In the genomic region with DNA sequence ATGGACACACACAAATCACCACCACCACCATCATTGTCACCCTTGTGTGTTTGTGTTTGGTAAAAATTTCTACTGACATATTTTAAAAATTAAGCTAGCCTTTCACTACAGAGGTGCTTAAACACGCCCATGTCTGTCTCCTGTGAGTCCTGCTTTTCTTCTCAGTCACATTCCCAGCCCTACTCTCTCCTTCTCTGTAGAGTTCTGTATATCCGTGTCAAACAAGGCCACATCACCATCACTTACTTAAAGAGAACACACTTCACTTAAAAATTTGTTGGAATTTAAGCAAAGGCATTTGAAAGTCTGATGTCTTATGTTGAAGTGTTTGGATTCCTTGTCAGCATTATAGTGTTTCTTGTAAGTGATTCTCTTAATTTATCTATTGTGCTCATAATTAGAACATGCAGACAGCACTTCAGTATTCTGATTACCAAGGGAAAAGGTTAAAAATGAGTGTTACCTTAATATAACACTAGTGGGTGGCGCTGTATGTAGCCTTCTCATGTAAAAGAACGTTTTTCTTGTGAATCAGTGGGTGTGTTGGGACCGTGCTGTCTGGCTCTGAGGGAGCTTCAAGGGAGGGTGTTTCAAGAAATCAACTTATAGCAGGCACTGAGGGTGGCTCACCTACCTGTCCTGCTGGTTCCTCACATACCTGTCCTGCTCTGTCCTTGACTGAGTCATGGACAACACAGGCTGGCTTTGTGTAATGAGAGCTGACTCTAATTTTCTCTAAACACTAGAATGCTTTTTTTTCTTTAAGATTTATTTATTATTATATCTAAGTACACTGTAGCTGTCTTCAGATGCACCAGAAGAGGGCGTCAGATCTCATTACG, we compare ENCODE assay signal across 28 mouse cellular contexts. TPM values are rescaled to one million over a fixed set of nuclear protein-coding genes. Genes with fewer than 3 reads are reported as not detected.
DNase-seq lines count a peak whose midpoint lies in the region; ATAC-seq and TF ChIP-seq lines count a peak whose summit lies in the region.
"Had no signal": no experiment of that assay in that cellular context is flagged by ENCODE, and none has a peak within 500 bp of the region (broad histone marks: within the 10 kb centered on the region; RNA-seq: fewer than 3 reads in every experiment).

No protein-coding gene starts in this region.

- 88% methylated on average over 7 of the region's 7 CpGs for WGBS in forebrain, postnatal 0 days
- WGBS in forebrain, embryonic 13.5 days, result 91% methylated on average over 7 of the region's 7 CpGs
- 65% methylated on average over 7 of the region's 7 CpGs for WGBS in stomach, postnatal 0 days

- H3K4me2 ChIP-seq in forebrain, postnatal 0 days (ENCODE audit: low read depth), result no peak overlapping the region
- no peak overlapping the region for H3K4me2 ChIP-seq in forebrain, embryonic 13.5 days
- H3K4me2 ChIP-seq in stomach, postnatal 0 days (replicated peaks; ENCODE audit: low read depth), result no peak overlapping the region
- H3K4me2 ChIP-seq: forebrain, embryonic 12.5 days; heart, embryonic 11.5 days; hindbrain, embryonic 14.5 days had no signal

- H3K9me3 ChIP-seq in forebrain, postnatal 0 days (ENCODE audit: low read length), result no peaks in the 10 kb centered on the region
- no peaks in the 10 kb centered on the region for H3K9me3 ChIP-seq in forebrain, embryonic 13.5 days (replicated peaks)
- H3K9me3 ChIP-seq in stomach, postnatal 0 days (ENCODE audit: control insufficient read depth, low read length), result no peaks in the 10 kb centered on the region
- H3K9me3 ChIP-seq: forebrain, embryonic 12.5 days; G1E had no signal

- H3K4me1 ChIP-seq in forebrain, postnatal 0 days (ENCODE audit: insufficient read depth), result no peaks in the 10 kb centered on the region
- peaks cover 32% of the 10 kb centered on the region for H3K4me1 ChIP-seq in forebrain, embryonic 13.5 days
- 0 out of 2 replicates have a peak, but pooled peaks cover 2% of the 10 kb centered on the region for H3K4me1 ChIP-seq in stomach, postnatal 0 days (replicated peaks; ENCODE audit: control insufficient read depth, insufficient read depth)

- intact Hi-C loops in left cerebral cortex, postnatal 25 days (cut with DNase I), result no loop called here

- TF ChIP-seq EP300 in stomach, postnatal 0 days (optimal IDR thresholded peaks at IDR 0.05), result no peak

- no peaks in the 10 kb centered on the region for H3K36me3 ChIP-seq in forebrain, postnatal 0 days (ENCODE audit: insufficient read depth)
- H3K36me3 ChIP-seq in forebrain, embryonic 13.5 days (ENCODE audit: poor library complexity, severe bottlenecking), result no peaks in the 10 kb centered on the region
- no peaks in the 10 kb centered on the region for H3K36me3 ChIP-seq in stomach, postnatal 0 days (ENCODE audit: control insufficient read depth, insufficient read depth, low read length)
- H3K36me3 ChIP-seq: forebrain, embryonic 12.5 days had no signal

- no peaks in the 10 kb centered on the region for H3K27me3 ChIP-seq in forebrain, postnatal 0 days (ENCODE audit: insufficient read depth, low read length)
- H3K27me3 ChIP-seq in forebrain, embryonic 13.5 days, result no peaks in the 10 kb centered on the region
- no peaks in the 10 kb centered on the region for H3K27me3 ChIP-seq in stomach, postnatal 0 days (ENCODE audit: control insufficient read depth, insufficient read depth, low read length)
- H3K27me3 ChIP-seq: CH12.LX; forebrain, embryonic 12.5 days had no signal

- no peak overlapping the region for H3K27ac ChIP-seq in forebrain, postnatal 0 days (ENCODE audit: low read depth, low read length)
- no peak overlapping the region for H3K27ac ChIP-seq in forebrain, embryonic 13.5 days
- H3K27ac ChIP-seq in stomach, postnatal 0 days (replicated peaks), result 0 out of 2 replicates have a peak overlapping the region, but pooled peaks have one; percentile 30
- H3K27ac ChIP-seq: forebrain, embryonic 12.5 days; hindbrain, embryonic 14.5 days; hindbrain, postnatal 0 days had no signal

- no peak overlapping the region for H3K4me3 ChIP-seq in forebrain, postnatal 0 days (ENCODE audit: low read depth, low read length)
- H3K4me3 ChIP-seq in forebrain, embryonic 13.5 days, result no peak overlapping the region
- no peak overlapping the region for H3K4me3 ChIP-seq in stomach, postnatal 0 days (ENCODE audit: low read depth, low read length)
- H3K4me3 ChIP-seq: forebrain, embryonic 12.5 days had no signal

- DNase-seq in forebrain, postnatal 0 days, result no peak
- peak; percentile 34 to 73 for DNase-seq in left cerebral cortex, postnatal 25 days (ENCODE audit: low spot score in 2 of 2)
- no peak for DNase-seq in left cerebral cortex, adult 11 months (ENCODE audit: low spot score)
- peak; percentile 32 for DNase-seq in lung, postnatal 10 days
- no peak for DNase-seq in lung, adult 18-20 months
- DNase-seq in stomach, postnatal 0 days (ENCODE audit: low spot score), result no peak
- DNase-seq in gastrocnemius, postnatal 4 days (ENCODE audit: low spot score in 2 of 2), result no peak
- DNase-seq: adrenal gland, adult 2 months; adrenal gland, postnatal 14 days; B cell, adult 2 months; cerebellum, adult 18-20 months; cerebellum, adult 9-10 months; cerebellum, postnatal 14 days; gastrocnemius, postnatal 10 days; gastrocnemius, postnatal 36 days; heart, adult 11 months; heart, postnatal 10 days; heart, postnatal 4 days had no signal

- TF ChIP-seq CTCF in forebrain, postnatal 0 days (IDR thresholded peaks at IDR 0.05; ENCODE audit: low read depth), result no peak
- TF ChIP-seq CTCF in stomach, postnatal 0 days (IDR thresholded peaks at IDR 0.05; ENCODE audit: low read depth), result no peak

- ATAC-seq in forebrain, postnatal 0 days, result peak; percentile 20; the same call in 1 of the 2 replicates
- no peak for ATAC-seq in forebrain, embryonic 13.5 days
- ATAC-seq in stomach, postnatal 0 days (ENCODE audit: low FRiP score, low TSS enrichment), result peak; percentile 58; the same call in 1 of the 2 replicates
- ATAC-seq: forebrain, embryonic 16.5 days; hindbrain, postnatal 0 days; inflammation-experienced regulatory T-cells, adult 6 months; intestine, embryonic 16.5 days had no signal

- H3K9ac ChIP-seq in forebrain, postnatal 0 days, result no peak overlapping the region
- H3K9ac ChIP-seq in forebrain, embryonic 13.5 days, result no peak overlapping the region
- H3K9ac ChIP-seq in stomach, postnatal 0 days (ENCODE audit: low read length), result no peak overlapping the region
- H3K9ac ChIP-seq: forebrain, embryonic 12.5 days; hindbrain, embryonic 14.5 days had no signal

RNA-seq across cellular contexts. Expression of a gene that starts 58.3 kb away (rescaled TPM):
- total RNA-seq in forebrain, postnatal 0 days (2014; rRNA removed), result 29.3 and 40.6 TPM in 2 replicates
- polyA plus RNA-seq in forebrain, postnatal 0 days (2015; fragmentation: Nextera tagmentation; extraction: Ambion mirVana), result 4.7 and 8.3 TPM in 2 replicates
- 18.8 and 20.3 TPM in 2 replicates for polyA plus RNA-seq in forebrain, embryonic 13.5 days (2015; fragmentation: Nextera tagmentation; extraction: Ambion mirVana)
- 10 to 100 TPM; 64.0 to 67.9 TPM for total RNA-seq in left cerebral cortex, postnatal 25 days (2021)
- polyA plus RNA-seq in stomach, postnatal 0 days (2015; fragmentation: Nextera tagmentation; extraction: Ambion mirVana), result 5.2 TPM in 2 replicates
- total RNA-seq in gastrocnemius, postnatal 4 days (2021), result 10 to 100 TPM; 25.6 to 25.9 TPM

Comparison
In these comparisons a context has a peak if more than half of its experiments do, and no peak if none do; other contexts are left out.
1. DNase-seq: peak in left cerebral cortex, postnatal 25 days (2 of 2) and lung, postnatal 10 days (single experiment); none in forebrain, postnatal 0 days (single experiment), left cerebral cortex, adult 11 months (single experiment), lung, adult 18-20 months (0 of 2), stomach, postnatal 0 days (single experiment) and gastrocnemius, postnatal 4 days (0 of 2).